Mouse (Mus musculus): ENCODE measurements around the gene 4932438A13Rik.

The 4932438A13Rik gene

DNA sequence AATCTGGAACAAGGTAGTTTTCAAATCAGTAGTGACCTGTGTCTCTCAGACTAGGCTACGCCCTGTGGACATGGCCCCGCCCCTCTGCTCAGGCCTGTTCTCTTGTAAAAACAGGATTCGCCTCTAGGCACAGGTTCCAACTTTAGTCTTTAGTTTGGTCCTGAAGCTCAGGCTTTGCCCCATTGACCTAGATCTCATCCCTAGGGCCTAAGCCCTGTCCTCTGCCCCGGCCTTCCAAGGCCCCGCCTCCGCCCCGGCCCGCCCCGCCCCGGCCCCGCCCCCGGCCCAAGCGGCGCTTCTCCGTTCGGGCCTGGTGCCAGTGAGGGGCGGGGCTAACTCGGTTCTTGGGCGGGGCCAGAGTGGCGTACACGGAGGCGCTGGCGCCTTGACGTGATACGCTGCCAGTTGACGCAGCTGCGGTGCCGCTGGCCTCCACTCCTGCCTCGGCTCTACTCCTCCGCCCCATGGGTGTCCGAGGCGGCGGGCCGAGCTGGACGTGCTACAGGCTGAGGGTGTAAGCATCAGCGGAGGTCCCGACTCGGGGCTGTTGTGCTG, at the start of gene 4932438A13Rik:
Gene 4932438A13Rik, plus strand, starts transcription at position 384 of the 555 bp plus-strand sequence.
- DNase-seq (ENCODE audit: low spot score): peak; percentile 97

DNA sequence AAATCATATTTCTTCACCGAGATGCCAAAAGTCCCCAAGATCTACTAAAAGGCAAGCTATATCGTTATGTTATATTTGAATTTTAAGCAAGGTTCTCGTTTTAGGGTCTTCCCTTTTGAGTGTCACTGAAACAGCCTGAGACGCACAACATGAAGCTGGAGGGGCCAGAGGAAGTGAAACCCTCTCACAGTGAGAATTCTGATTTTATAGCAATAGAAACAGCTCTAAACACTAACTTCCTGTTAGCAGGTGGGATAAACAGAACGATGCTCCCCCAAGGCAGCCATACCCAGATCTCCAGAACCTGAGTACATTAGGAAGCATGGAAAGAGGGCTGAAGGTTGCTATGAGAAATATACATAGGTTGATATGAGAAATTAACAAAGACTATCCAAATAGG, 46.3 kb upstream of the 4932438A13Rik start:
- DNase-seq (ENCODE audit: low spot score): no peak

DNA sequence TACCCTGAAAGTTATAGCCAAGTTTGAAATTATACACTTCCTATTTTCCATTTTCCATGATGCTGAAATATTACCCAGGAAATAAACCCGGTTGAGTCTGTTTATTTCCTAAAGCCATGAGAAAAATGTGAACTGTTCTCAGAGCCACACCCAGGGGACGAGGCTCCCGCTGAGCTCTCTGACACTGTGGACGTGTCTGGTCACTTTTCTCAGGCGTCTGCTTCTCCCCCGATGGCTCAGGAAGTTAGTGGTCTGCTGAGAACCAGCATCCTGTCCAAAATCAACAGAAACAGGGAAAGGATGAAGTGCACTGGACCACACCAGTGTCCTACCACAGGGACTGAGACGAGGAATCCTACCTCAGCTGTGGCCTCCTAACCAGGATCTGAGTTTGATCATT, 43.5 kb upstream of the 4932438A13Rik start:
- DNase-seq (ENCODE audit: low spot score): no peak

DNA sequence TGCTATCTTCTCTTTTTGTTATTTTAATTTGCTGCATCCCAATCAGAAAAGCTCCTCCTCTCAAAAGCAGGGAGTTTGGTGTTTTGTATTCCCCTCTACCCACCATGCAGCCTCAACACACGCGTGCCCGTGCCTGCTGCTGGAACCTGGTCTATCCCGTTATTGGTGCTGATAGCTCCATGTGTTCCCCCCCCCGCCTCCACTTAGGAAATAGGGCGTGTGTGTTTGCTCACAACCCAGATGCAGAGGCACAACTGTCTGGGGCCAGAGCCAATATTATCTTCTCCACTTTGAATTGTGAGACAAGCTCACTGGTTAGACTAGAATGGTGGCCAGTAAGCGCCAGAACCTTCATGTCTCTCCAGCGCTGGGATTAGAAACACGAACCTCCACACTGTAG, 41.9 kb upstream of the 4932438A13Rik start:
- DNase-seq (ENCODE audit: low spot score): no peak

DNA sequence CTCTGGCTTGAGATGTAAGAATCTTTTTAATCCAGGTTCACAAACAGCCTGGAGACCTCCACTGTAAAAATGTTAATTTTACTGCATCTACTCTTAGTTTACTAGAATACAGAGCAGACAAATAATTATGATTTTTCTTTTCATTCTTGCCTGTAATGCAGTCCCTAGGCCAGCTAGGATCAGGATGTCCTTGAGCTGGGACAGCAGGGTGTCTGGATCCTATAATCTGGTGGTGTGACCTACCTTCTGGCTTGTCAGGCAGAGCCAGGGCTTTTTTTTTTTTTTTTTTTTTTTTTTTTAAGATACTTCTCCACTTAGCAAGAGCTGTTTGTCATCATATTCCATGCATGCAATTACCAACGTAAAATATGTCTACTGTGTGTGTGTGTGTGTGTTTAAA, 37.8 kb upstream of the 4932438A13Rik start:
- DNase-seq (ENCODE audit: low spot score): no peak

DNA sequence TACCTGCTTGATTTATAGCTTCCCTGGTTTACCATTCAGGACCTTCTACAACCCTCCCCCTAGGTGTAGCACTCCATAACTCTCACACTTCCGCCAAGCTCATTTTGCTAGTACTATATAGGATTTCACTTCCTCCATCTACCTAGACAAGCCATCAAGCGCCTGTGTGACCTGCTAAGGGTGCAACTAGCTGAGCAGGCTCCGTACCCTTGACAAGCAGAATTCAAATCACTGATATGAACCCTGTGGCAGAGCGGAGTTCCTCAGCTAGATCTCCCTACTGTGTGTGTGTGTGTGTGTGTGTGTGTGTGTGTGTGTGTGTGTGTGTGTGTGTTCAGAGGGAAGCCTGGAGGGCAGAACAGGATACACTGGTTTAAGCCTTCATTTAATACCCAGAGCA, 37.4 kb upstream of the 4932438A13Rik start:
- no peak for DNase-seq (ENCODE audit: low spot score)

DNA sequence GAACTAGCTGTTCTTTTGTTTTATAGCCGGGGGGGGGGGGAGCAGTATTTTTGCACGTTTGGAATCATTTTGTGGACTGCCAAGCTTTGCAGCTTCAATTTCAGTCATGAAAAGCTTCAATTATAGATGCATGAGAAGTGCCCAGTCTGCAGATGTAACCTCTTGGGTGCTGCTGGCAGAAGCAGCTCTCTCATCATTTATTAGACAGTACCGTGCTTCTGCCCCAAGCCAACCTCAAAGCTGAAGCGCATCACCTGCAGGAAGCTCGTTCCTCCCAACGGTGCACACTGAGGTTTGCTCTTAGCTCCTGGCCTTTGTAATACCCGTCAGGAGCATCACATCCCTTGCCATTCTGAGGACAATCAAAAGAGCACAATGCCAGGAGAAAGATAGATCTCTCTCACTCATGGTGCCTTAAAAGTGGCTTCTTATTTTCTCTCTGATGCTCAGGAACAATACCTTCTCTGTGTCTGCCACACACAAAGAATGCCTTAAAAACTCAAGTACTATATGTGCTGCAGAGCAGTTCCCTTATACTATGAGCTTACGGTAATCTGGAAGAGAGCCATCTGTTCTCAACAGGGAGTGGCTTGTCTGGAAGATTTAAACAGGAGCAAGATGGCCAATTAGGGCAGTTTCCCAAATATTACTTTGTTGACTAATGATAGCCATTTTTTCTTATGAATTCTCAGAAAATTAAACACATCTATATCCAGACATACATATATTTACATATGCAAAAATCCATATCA, 35.5 kb upstream of the 4932438A13Rik start:
- DNase-seq (ENCODE audit: low spot score): no peak

DNA sequence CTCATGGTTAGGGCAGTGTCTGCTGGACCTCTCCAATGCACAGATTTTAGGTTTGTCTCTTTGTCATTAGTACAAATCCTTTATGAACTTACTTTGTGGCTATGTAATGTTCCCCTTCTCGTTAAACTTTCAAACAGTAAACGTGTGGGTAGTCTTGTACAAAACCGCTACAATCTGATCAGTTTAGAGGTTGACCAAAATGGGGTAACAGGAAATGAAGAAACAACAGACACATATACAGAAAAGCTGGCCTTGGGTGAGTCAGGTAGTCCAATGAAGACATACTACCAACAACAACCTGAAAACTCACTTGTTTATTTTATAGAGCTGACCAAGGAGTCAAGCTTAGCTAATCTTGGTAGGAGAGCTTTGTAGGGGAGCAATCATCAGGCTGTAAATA, 32.7 kb upstream of the 4932438A13Rik start:
- no peak for DNase-seq (ENCODE audit: low spot score)

DNA sequence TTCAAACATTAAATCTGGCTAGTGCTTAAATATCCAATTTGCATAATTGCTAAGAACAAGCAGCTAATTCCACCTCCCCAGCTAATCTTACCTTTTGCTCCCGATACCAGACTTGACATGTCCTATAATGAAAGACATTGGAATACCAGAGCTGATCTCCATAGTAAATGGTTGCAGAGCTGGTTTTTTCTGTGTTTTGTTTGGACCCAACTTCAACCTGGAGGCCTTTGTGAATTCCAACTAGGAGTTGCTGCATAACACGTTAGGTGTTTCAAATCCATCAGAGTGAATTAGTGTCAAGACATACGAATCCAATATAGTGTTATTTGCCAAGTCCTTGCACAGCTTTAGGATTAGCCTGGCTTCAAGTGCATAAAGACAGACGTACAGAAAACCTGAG, 28.5 kb upstream of the 4932438A13Rik start:
- no peak for DNase-seq (ENCODE audit: low spot score)

DNA sequence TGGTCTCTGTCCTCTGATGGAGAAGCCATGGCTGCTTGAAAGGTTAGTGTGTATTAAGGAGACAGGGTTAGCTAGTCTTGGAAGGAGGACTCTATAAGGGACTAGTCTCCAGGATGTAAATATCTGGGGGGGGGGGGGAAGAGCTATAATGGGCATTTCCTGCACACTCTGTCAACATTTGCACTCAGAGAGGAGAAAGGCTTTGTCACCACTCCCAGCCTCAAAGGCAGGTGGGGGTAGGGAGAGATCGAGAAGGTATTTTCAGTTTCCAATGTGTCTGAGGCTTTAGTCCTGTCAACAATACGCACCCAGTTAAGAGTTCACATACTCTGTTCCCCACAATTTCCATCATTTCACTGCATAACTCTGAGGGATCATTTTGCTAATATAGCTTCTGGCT, 28.1 kb upstream of the 4932438A13Rik start:
- DNase-seq (ENCODE audit: low spot score): no peak

DNA sequence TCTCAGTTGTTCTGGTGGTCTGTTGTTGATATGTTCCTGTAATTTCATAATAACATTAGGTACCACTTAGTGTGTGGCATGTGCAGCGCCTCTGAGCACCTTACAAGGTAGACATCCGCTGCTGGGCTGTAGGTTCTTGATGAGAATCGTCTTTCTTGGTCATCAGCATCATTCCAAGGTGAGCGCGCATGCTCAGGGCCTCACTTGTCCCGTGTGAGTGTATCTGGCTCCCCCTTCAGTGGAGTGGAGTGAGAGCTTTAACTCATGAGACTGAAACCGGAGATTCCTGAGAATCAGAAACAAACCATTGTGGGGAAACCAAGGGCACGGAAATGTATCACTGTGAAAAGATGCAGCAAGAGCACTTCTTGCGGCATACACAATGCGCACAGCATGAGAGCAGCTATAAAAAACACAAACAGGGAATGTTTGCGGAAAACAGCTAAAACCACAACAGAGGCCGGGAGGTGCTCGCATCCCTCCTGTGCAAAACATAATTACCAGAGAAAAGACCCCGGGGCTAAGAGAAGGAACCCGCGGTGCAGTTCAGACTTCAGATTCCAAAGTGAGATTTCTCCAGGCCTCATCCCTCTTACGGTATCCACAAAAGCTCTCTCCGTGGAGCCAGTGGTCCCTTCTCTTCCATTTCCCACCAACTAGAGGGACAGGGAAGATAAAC, 27.2 kb upstream of the 4932438A13Rik start:
- no peak for DNase-seq (ENCODE audit: low spot score)

DNA sequence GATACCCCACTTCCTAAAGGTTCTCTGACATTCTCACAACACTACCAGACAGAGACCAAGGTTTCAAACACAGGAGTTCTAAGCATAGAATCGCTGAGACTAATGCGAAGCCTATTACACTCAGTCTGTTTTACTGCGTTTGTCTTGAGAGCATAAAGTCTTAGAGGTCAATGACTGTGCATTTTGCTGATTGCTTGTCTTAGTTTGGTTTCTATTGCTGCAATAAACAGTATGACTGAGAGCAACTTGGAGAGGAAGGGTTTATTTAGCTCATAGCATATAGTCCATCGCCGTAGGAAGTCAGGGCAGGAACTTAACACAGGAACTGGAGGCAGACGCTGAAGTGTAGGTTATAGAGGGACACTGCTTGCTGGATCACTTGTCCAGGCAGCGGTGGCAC, 26.1 kb upstream of the 4932438A13Rik start:
- DNase-seq (ENCODE audit: low spot score): no peak

DNA sequence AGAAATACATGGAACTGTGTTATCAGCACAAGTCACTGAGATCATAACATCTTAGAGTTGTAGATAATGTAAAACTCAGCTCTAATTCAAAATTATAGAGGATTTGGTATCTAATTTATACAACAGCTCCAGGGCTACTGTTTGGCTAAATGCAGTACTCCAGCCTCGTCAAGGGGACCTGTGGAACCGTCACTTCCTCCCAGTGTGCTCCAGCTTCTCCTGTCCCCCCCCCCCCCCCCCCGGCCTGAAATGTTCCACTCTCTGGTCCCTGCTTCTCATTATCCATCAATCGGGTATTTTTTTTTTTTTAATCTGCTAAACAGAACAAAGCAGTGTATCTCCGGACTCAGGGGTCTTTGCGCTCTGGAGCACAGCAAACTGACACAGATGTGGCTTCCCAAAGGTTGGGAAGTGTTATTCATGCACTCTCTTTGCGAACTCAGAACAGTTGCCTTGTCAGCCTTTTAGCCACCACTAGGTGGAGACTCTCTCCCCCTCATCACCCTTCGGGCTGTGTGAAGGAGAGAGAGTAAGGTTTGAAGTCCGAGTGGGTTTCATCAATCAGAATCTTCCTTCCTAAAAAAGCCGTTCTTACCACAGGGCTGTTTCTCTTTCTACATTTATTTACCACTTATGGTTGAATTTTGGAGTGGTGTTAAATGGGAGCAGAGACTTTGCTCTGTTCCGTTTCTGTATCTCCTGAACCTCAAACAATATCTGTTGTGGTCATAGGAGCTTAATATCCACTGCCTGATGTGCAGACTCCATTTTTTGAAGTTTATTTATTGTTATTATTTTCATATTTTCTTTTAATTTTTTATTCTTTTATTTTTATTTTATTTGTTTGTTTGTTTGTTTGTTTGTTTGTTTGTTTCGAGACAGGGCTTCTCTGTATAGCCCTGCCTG, 22.0 kb upstream of the 4932438A13Rik start:
- DNase-seq (ENCODE audit: low spot score): peak; percentile 44

DNA sequence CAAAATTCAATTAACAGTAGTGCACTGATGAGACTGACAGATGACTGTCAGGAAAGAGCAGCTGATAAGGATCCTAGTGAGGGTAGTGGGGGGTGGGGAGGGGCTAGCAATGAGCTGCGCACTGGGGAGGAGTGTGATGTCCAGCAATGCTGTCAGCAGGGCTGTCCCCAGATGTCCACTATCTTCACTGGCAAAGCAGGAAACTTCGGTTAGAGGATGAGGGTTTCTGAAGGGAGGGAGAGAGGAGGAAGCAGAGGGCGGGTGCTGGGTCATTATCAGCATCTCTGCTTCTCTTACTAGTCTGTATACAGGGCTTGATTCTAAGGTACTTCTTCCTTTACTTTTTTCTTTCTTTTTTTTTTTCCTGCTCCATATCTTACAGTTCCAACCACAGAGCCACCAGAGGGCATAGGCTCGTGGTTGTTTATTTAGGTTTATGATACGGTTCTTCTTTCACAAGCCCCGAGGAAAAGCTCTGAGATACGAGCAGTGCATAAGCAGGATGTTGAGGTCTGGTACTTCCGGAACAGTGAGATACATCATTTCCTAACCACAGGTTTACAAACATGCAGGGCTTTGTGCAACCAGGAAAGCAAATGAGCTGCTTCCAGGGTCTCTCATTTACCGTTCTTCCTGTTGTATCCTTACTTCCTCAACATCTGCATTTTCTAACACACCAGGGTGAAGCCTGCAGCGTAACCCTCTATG, 9.0 kb upstream of the 4932438A13Rik start:
- DNase-seq (ENCODE audit: low spot score): no peak

DNA sequence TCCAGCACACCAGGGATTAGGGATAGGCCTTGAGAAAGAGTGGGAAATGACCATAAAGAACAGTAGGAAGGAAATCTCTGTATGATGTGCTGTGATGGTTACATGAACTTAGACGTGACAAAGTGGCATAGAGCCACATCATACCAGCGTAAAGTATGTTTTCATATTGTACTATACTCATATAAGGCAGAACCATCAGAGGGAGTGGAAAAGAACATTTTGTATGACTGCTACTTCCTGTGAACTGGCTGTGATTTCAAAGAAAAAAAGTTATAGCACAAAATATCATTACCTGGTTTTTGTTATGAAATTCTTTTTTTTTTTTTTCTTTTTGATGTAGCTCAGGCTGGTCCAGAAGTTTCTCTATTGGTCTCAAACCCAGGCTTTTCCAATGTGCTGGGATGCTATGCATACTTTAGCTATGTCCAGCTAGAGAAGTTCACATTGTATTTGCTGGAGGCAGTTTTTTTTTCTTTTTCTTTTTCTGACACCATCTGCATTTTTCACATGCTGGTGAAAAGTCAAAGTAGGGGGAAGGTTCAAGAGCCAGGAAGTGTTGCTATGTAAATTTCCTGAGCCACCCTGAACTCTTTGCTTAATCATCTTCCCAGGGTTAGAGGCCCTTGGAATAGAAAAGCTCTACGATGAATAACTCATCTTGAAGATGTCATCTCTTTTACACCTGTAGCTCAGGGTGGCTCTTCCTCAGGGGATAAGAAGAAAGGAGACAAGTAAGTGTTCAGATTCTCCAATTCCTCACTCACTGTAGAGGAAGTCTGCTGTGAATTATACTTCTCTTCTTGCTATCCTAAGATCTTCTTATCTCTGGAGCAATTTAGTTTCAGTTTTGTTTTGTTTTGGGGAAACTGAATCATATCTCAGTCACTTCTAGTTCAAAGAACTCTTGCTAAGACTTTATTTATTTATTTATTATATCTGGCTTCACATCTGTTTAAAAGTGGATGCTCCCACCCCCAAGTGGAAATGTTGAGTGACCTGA, 1.2 kb upstream of the 4932438A13Rik start:
- no peak for DNase-seq (ENCODE audit: low spot score)

DNA sequence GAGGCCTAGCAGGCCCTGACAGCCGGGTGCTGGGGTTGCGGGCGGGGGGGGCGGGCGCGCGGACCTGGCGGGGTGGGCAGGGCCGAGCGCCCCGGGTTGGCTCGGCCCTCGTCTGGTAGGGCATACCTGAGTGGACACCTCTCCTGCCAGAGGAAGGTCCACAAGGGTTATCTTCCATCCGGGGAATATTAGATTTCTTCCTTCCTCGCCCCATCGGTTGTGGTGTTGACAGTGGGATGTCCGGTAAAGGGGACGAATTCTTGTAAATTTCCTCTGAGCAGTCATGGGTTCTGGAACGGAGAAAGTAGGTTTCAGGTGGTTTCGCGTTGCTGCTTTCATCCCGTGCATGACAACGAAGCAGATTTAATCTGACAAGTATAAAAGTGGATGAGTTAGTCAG, 523 bp downstream of the 4932438A13Rik start:
- no peak for DNase-seq (ENCODE audit: low spot score)

DNA sequence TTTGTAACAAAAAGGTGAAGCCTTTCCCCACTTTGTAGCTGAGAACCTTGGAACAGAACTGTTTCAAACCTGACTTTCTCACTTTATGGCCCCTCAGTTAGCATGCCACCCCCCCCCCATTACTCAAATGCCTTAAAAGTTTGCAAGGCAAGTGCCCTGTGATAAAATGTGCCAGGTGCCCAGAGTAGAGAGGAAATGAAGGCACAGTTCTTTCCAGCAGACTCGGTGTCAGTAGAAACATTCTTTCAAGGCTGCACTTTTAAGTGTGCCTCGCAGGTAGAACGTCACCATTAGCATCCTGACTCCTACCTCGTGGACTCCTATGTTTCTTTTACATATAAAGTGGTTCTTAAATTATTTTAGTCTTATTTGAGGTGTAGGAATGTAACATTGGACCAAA, 977 bp downstream of the 4932438A13Rik start:
- DNase-seq (ENCODE audit: low spot score): no peak

DNA sequence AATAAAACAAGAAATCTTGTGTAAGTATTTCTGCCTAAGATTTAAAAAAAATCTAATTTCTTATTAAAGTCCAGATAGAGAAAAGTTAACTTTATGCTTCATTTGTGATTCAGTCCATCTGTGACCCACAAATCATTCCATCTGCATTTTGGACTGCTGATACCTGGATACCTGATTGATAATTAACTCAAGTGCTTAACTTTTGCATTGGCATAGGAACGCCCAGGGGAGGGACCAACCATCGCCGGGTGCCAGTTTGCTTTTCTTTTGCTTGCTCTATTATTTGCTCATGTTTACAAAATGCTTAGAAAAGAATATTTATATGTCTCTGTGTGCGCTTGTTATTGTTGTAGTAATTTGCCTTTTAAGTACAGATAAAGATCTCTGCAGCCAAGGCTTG, 1.6 kb downstream of the 4932438A13Rik start:
- no peak for DNase-seq (ENCODE audit: low spot score)

DNA sequence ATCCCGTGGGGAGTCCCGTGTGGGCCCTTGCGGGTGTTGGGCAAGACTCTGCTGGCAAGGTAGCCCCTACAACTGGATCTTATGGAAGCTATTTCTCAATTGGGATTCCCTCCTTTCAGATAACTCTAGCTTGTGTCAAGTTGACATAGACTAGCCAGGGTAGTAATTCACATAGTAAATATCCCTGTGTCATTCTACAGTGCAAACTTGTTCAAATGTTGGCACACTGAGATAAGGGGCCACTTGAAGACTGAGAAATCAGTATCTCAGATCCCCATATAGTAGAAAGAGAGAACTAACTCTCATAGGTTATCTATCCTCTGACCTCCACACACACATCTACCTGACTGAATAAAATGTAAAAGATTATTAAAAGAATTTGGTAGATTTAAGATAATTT, 42.5 kb downstream of the 4932438A13Rik start:
- no peak for DNase-seq (ENCODE audit: low spot score)

DNA sequence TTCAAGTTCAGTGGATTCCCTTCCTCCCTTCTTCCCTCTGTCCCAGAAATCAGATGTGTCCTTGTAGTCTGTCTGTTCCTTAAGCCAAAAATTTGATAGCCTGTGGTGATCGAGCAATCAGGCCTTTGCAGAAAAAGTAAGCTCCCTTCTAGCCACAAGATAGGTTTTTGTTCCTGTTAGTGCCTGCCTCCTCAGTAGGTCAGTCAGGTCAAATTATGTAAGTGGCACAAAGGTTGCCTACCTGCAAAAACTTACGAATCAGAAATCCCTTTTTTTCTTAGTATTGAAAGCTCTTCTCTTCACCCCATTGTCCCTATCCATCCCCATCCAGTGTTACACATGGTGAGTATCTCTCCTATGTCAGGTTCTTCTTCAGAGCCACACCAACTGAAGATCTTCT, 54.9 kb downstream of the 4932438A13Rik start:
- no peak for DNase-seq (ENCODE audit: low spot score)

DNA sequence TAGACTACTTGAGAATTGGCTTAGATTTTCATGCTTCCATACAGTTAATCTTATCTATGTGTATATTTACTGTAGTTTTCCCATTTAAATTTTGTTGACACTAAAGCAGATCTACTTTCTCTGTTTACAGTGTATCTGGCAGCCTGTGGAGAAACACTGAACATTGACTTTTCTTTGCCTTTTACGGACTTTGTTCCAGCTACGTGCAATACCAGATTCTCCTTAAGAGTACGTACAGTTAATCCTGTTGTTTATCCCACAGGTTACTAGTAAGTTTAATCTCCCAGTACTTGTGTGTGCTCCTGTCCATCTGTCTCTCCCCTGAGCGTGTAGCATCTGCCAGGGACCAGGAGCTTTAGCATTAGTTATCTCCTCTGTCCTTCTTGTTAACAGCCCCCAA, 55.4 kb downstream of the 4932438A13Rik start:
- DNase-seq (ENCODE audit: low spot score): no peak
